Mouse (Mus musculus) CH12.LX (cell line): Measurements from ENCODE around the gene Catsper3.

Source experiments
- BHLHE40 ChIP-seq: IDR thresholded peaks from 2 replicates; pipeline ENCODE4 v1.6.1; 2011; ENCODE audit warnings: mild to moderate bottlenecking, low read depth, low read length, improper control_type of control experiment
- CHD1 ChIP-seq: IDR thresholded peaks from 2 replicates; pipeline ENCODE4 v1.6.1; 2012; ENCODE audit warnings: low read depth, low read length, improper control_type of control experiment, inconsistent platforms
- CTCF ChIP-seq, 2 experiments: IDR thresholded peaks in 1 of 2; conservative IDR thresholded peaks in 1 of 2; 2 replicates each; pipeline ENCODE4 v1.5.1; 2011 to 2012; ENCODE audit warnings: low read depth in 2 of 2, low read length in 2 of 2, improper control_type of control experiment in 1 of 2, inconsistent platforms in 1 of 2, mild to moderate bottlenecking in 1 of 2, moderate library complexity in 1 of 2
- E2F4 ChIP-seq: IDR thresholded peaks from 2 replicates; pipeline ENCODE4 v1.6.1; 2011; ENCODE audit warnings: low read depth, low read length, improper control_type of control experiment; ENCODE audit not compliant: insufficient replicate concordance
- POLR2A ChIP-seq: IDR thresholded peaks from 2 replicates; pipeline ENCODE4 v1.6.1; 2011; ENCODE audit warnings: low read depth, mild to moderate bottlenecking, improper control_type of control experiment, low read length

DNA sequence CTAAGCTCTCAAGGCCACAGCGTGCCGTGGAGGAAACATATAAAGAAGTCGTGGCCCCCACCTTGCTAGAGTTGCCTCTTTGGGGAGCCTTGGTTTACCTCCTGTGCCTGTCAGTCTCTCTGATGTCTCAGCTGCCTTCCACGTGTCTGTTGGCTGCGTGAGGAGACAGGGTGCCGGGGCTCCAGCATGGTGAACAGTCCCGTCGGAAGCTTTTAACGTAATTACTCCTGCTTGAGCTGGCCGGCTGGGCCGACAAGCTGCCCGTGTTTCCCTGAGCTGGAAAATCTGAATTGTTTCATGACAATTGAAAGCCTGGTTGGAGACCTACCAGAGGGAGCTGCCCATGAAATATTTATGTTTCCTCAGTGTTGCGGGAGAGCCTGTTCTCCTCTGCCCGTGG, 55.9 kb downstream of the Catsper3 start:
- TF ChIP-seq CTCF (conservative IDR thresholded peaks at IDR 0.05 in 1 of 2, IDR thresholded peaks at IDR 0.05 in 1 of 2; ENCODE audit: low read depth in 2 of 2, low read length in 2 of 2) = no peak
- TF ChIP-seq BHLHE40 = no peak
- TF ChIP-seq POLR2A = no peak
- TF ChIP-seq E2F4 = no peak
- TF ChIP-seq CHD1 = no peak
